ENCODE assay signal across 8 mouse cellular contexts in genomic region chr4:26345741-26346442, GRCm38 (mm10). TPM values are rescaled to one million over a fixed set of nuclear protein-coding genes. Genes with fewer than 3 reads are reported as not detected.
DNase-seq lines count a peak whose midpoint lies in the region; ATAC-seq lines count a peak whose summit lies in the region.

No protein-coding gene starts in this region.

- H3K4me3 ChIP-seq in embryonic facial prominence, embryonic 12.5 days = peak overlapping the region; percentile 74
- H3K4me3 ChIP-seq in hindbrain, embryonic 14.5 days (replicated peaks; ENCODE audit: low read length) = peak overlapping the region; percentile 84

- H3K4me1 ChIP-seq in embryonic facial prominence, embryonic 12.5 days = 0 out of 2 replicates have a peak, but pooled peaks cover 4% of the 10 kb centered on the region
- H3K4me1 ChIP-seq in hindbrain, embryonic 14.5 days (replicated peaks; ENCODE audit: control insufficient read depth, insufficient read depth, low read length) = peaks cover 14% of the 10 kb centered on the region

- peak; percentile 5 to 10 for DNase-seq in heart, adult 18-20 months
- DNase-seq in heart, adult 8-10 months (ENCODE audit: low spot score) = no peak
- DNase-seq in ES-CJ7 (ENCODE audit: low read depth, low spot score) = peak; percentile 17
- DNase-seq in hindbrain, embryonic 14.5 days (ENCODE audit: low spot score) = peak; percentile 53
- DNase-seq in lung, postnatal 36 days = peak; percentile 9
- DNase-seq in gastrocnemius, adult 8-10 months (ENCODE audit: low spot score in 2 of 2) = no peak
- no peak for DNase-seq in urinary bladder, postnatal 10 days (ENCODE audit: low spot score)

- no peaks in the 10 kb centered on the region for H3K27me3 ChIP-seq in embryonic facial prominence, embryonic 12.5 days
- no peaks in the 10 kb centered on the region for H3K27me3 ChIP-seq in hindbrain, embryonic 14.5 days (ENCODE audit: control insufficient read depth, insufficient read depth, low read length)

- H3K9ac ChIP-seq in embryonic facial prominence, embryonic 12.5 days = peak overlapping the region; percentile 87
- peak overlapping the region; percentile 94 for H3K9ac ChIP-seq in hindbrain, embryonic 14.5 days

- peak overlapping the region; percentile 85 for H3K27ac ChIP-seq in embryonic facial prominence, embryonic 12.5 days
- peak overlapping the region; percentile 89 for H3K27ac ChIP-seq in hindbrain, embryonic 14.5 days

- WGBS in embryonic facial prominence, embryonic 12.5 days = 3% methylated on average over 16 of the region's 16 CpGs
- WGBS in hindbrain, embryonic 14.5 days = under 1% methylated on average over 16 of the region's 16 CpGs

- H3K4me2 ChIP-seq in embryonic facial prominence, embryonic 12.5 days (replicated peaks) = peak overlapping the region; percentile 54
- H3K4me2 ChIP-seq in hindbrain, embryonic 14.5 days (replicated peaks) = peak overlapping the region; percentile 73

- no peaks in the 10 kb centered on the region for H3K36me3 ChIP-seq in embryonic facial prominence, embryonic 12.5 days
- no peaks in the 10 kb centered on the region for H3K36me3 ChIP-seq in hindbrain, embryonic 14.5 days (replicated peaks; ENCODE audit: control insufficient read depth, insufficient read depth)

- no peak for ATAC-seq in embryonic facial prominence, embryonic 12.5 days (ENCODE audit: insufficient number of reproducible peaks, insufficient read depth, low FRiP score, low TSS enrichment)
- ATAC-seq in hindbrain, embryonic 14.5 days (ENCODE audit: low FRiP score) = peak; percentile 13; the same call in 1 of the 2 replicates

- H3K9me3 ChIP-seq in embryonic facial prominence, embryonic 12.5 days = no peaks in the 10 kb centered on the region
- H3K9me3 ChIP-seq in hindbrain, embryonic 14.5 days (ENCODE audit: control insufficient read depth, low read length) = no peaks in the 10 kb centered on the region

RNA-seq across cellular contexts. Expression of gene Manea, which starts 0.8 kb away (rescaled TPM):
- total RNA-seq in heart, adult 18-20 months (2021) = 10 to 100 TPM; 13.9 to 16.5 TPM
- 10 to 100 TPM; 11.2 to 16.0 (median 15.1) TPM for total RNA-seq in heart, adult 8-10 months (2022)
- 14.3 and 14.9 TPM in 2 replicates for polyA plus RNA-seq in embryonic facial prominence, embryonic 12.5 days (2016; fragmentation: Nextera tagmentation; extraction: Ambion mirVana)
- 24.3 and 25.1 TPM in 2 replicates for polyA plus RNA-seq in hindbrain, embryonic 14.5 days (2014; fragmentation: Nextera tagmentation; extraction: Ambion mirVana)
- 1 to 10 TPM; 3.7 to 4.4 (median 3.8) TPM for total RNA-seq in gastrocnemius, adult 8-10 months (2022)

Comparison
In these comparisons a context has a peak if more than half of its experiments do, and no peak if none do; other contexts are left out.
1. DNase-seq: peak in heart, adult 18-20 months (2 of 2), ES-CJ7 (single experiment), hindbrain, embryonic 14.5 days (single experiment) and lung, postnatal 36 days (single experiment); none in heart, adult 8-10 months (single experiment), gastrocnemius, adult 8-10 months (0 of 2) and urinary bladder, postnatal 10 days (single experiment).